ENCODE assay signal across 9 mouse cellular contexts in genomic region chr11:77906097-77906687, GRCm38 (mm10). TPM values are rescaled to one million over a fixed set of nuclear protein-coding genes. Genes with fewer than 3 reads are reported as not detected.
DNase-seq lines count a peak whose midpoint lies in the region; ATAC-seq lines count a peak whose summit lies in the region.
"Had no signal": no experiment of that assay in that cellular context is flagged by ENCODE, and none has a peak within 500 bp of the region (broad histone marks: within the 10 kb centered on the region; RNA-seq: fewer than 3 reads in every experiment).

No protein-coding gene starts in this region.

- H3K9ac ChIP-seq in limb, embryonic 12.5 days (replicated peaks) = peak overlapping the region; percentile 40; the same call in 1 of the 2 replicates
- H3K9ac ChIP-seq in midbrain, embryonic 13.5 days (replicated peaks) = peak overlapping the region; percentile 39; the same call in 1 of the 2 replicates

- H3K27ac ChIP-seq in limb, embryonic 12.5 days = no peak overlapping the region
- H3K27ac ChIP-seq in limb, embryonic 10.5 days = no peak overlapping the region
- peak overlapping the region; percentile 84 for H3K27ac ChIP-seq in midbrain, embryonic 13.5 days

- H3K36me3 ChIP-seq in limb, embryonic 12.5 days = no peaks in the 10 kb centered on the region
- no peaks in the 10 kb centered on the region for H3K36me3 ChIP-seq in limb, embryonic 10.5 days
- no peaks in the 10 kb centered on the region for H3K36me3 ChIP-seq in midbrain, embryonic 13.5 days

- no peak for DNase-seq in limb, embryonic 10.5 days (ENCODE audit: low spot score)
- DNase-seq in cerebellum, adult 18-20 months = peak; percentile 86 to 89
- DNase-seq in gastrocnemius, postnatal 14 days = peak; percentile 70
- no peak for DNase-seq in adrenal gland, postnatal 36 days
- DNase-seq in spleen, postnatal 4 days (ENCODE audit: low spot score in 2 of 2) = no peak
- DNase-seq in thymus, postnatal 25 days = no peak

- peaks cover 60% of the 10 kb centered on the region for H3K27me3 ChIP-seq in limb, embryonic 12.5 days
- peaks cover 79% of the 10 kb centered on the region for H3K27me3 ChIP-seq in limb, embryonic 10.5 days (ENCODE audit: low read depth, poor library complexity, severe bottlenecking)
- 0 out of 2 replicates have a peak, but pooled peaks cover 7% of the 10 kb centered on the region for H3K27me3 ChIP-seq in midbrain, embryonic 13.5 days

- ATAC-seq in limb, embryonic 12.5 days (ENCODE audit: insufficient number of reproducible peaks, insufficient read depth, low FRiP score, low TSS enrichment, low read depth) = no peak
- ATAC-seq in midbrain, embryonic 13.5 days = no peak

- WGBS in limb, embryonic 12.5 days = 43% methylated on average over 19 of the region's 19 CpGs
- WGBS in limb, embryonic 10.5 days = 44% methylated on average over 19 of the region's 19 CpGs
- WGBS in midbrain, embryonic 13.5 days = 17% methylated on average over 19 of the region's 19 CpGs

- no peak overlapping the region for H3K4me3 ChIP-seq in limb, embryonic 12.5 days (replicated peaks)
- no peak overlapping the region for H3K4me3 ChIP-seq in limb, embryonic 10.5 days
- no peak overlapping the region for H3K4me3 ChIP-seq in midbrain, embryonic 13.5 days (replicated peaks)
- H3K4me3 ChIP-seq: myocyte had no signal

- H3K4me2 ChIP-seq in limb, embryonic 12.5 days = 0 out of 2 replicates have a peak overlapping the region, but pooled peaks have one; percentile 27
- peak overlapping the region; percentile 37 for H3K4me2 ChIP-seq in midbrain, embryonic 13.5 days (replicated peaks)

- no peaks in the 10 kb centered on the region for H3K9me3 ChIP-seq in limb, embryonic 12.5 days
- no peaks in the 10 kb centered on the region for H3K9me3 ChIP-seq in limb, embryonic 10.5 days (replicated peaks)
- H3K9me3 ChIP-seq in midbrain, embryonic 13.5 days = no peaks in the 10 kb centered on the region

- intact Hi-C loops in gastrocnemius, postnatal 14 days (cut with DNase I; ENCODE audit: low total_unique reads) = no loop called here

- peaks cover 24% of the 10 kb centered on the region for H3K4me1 ChIP-seq in limb, embryonic 12.5 days (replicated peaks)
- H3K4me1 ChIP-seq in limb, embryonic 10.5 days = peaks cover 30% of the 10 kb centered on the region
- H3K4me1 ChIP-seq in midbrain, embryonic 13.5 days (replicated peaks) = peaks cover 66% of the 10 kb centered on the region

RNA-seq across cellular contexts. Expression of gene Pipox, which starts 12.3 kb away (rescaled TPM):
- polyA plus RNA-seq in limb, embryonic 12.5 days (2016; fragmentation: Nextera tagmentation; extraction: Ambion mirVana) = 0.41 and 0.66 TPM in 2 replicates
- 0.34 and 0.48 TPM in 2 replicates for polyA plus RNA-seq in limb, embryonic 10.5 days (2016; fragmentation: Nextera tagmentation; extraction: Ambion mirVana)
- total RNA-seq in gastrocnemius, postnatal 14 days (2021) = under 1 TPM in 1 of 2 experiments, not detected in 1; 0.94 TPM
- 8.6 and 11.0 TPM in 2 replicates for polyA plus RNA-seq in midbrain, embryonic 13.5 days (2015; fragmentation: Nextera tagmentation; extraction: Ambion mirVana)
- total RNA-seq in adrenal gland, postnatal 36 days (2021) = 1 to 10 TPM; 1.2 to 3.2 TPM
- polyA plus RNA-seq: myocyte had no signal

RNA-seq across cellular contexts. Expression of gene Sez6, which starts 24.4 kb away (rescaled TPM):
- polyA plus RNA-seq in limb, embryonic 12.5 days (2016; fragmentation: Nextera tagmentation; extraction: Ambion mirVana) = 0.06 TPM in 1 of 2 replicates, not detected in the other
- 0.11 and 0.14 TPM in 2 replicates for polyA plus RNA-seq in limb, embryonic 10.5 days (2016; fragmentation: Nextera tagmentation; extraction: Ambion mirVana)
- total RNA-seq in gastrocnemius, postnatal 14 days (2021) = under 1 TPM; 0.51 to 0.82 TPM
- polyA plus RNA-seq in midbrain, embryonic 13.5 days (2015; fragmentation: Nextera tagmentation; extraction: Ambion mirVana) = 118 TPM in 2 replicates
- 1 to 10 TPM; 1.7 to 1.9 TPM for total RNA-seq in adrenal gland, postnatal 36 days (2021)
- polyA plus RNA-seq: myocyte had no signal

Comparison
In these comparisons a context has a peak if more than half of its experiments do, and no peak if none do; other contexts are left out.
1. DNase-seq: peak in cerebellum, adult 18-20 months (2 of 2) and gastrocnemius, postnatal 14 days (single experiment); none in limb, embryonic 10.5 days (single experiment), adrenal gland, postnatal 36 days (0 of 2), spleen, postnatal 4 days (0 of 2) and thymus, postnatal 25 days (single experiment).
2. RNA of gene Sez6, which starts 24.4 kb away (polyA plus RNA-seq): 118 TPM in midbrain, embryonic 13.5 days; 0.11 to 0.14 TPM in limb, embryonic 10.5 days and 0.06 TPM in limb, embryonic 12.5 days; every median in the first group is over 100 times any median in the second.